Comparison of ENCODE assay signal across 8 mouse cellular contexts in genomic region chr10:127165654-127166403, GRCm38 (mm10). TPM values are rescaled to one million over a fixed set of nuclear protein-coding genes. Genes with fewer than 3 reads are reported as not detected.
DNase-seq lines count a peak whose midpoint lies in the region; ATAC-seq and TF ChIP-seq lines count a peak whose summit lies in the region.

No protein-coding gene starts in this region.

- H3K9ac ChIP-seq in ES-E14 (ENCODE audit: insufficient read depth, low read depth, low read length, poor library complexity, severe bottlenecking), result peak overlapping the region; percentile 77
- peak overlapping the region; percentile 43; the same call in 1 of the 2 replicates for H3K9ac ChIP-seq in heart, postnatal 0 days (replicated peaks; ENCODE audit: low read depth, low read length)

- in situ Hi-C loops in ES-E14 (cut with MboI; ENCODE audit: low sequenced_read_pairs in 2 of 2, unreplicated experiment in 2 of 2), result no loop called here

- H3K27me3 ChIP-seq in heart, postnatal 0 days (ENCODE audit: control insufficient read depth, insufficient read depth, low read length), result peaks cover 78% of the 10 kb centered on the region

- no peak overlapping the region for H3K27ac ChIP-seq in ES-E14 (ENCODE audit: insufficient read depth, low read depth, low read length, poor library complexity, severe bottlenecking)
- H3K27ac ChIP-seq in heart, postnatal 0 days (ENCODE audit: low read depth), result no peak overlapping the region

- no peaks in the 10 kb centered on the region for H3K9me3 ChIP-seq in ES-E14 (ENCODE audit: control insufficient read depth, insufficient read depth, low read depth, low read length)
- no peaks in the 10 kb centered on the region for H3K9me3 ChIP-seq in heart, postnatal 0 days (replicated peaks; ENCODE audit: control insufficient read depth, low read length)

- ATAC-seq in heart, postnatal 0 days (ENCODE audit: insufficient read depth, low read depth), result peak; percentile 24; the same call in 1 of the 2 replicates
- ATAC-seq in monocyte, adult 5-6 weeks (replicated peaks; ENCODE audit: insufficient number of reproducible peaks, low FRiP score, low TSS enrichment, poor library complexity, severe bottlenecking), result 0 out of 2 replicates have a peak, but pooled peaks have one; percentile 11

- TF ChIP-seq CTCF in heart, postnatal 0 days (IDR thresholded peaks at IDR 0.05; ENCODE audit: low read depth), result no peak

- DNase-seq in adrenal gland, adult 2 months, result peak; percentile 72
- DNase-seq in adrenal gland, postnatal 4 days (ENCODE audit: low spot score in 2 of 2), result no peak
- DNase-seq in ES-E14 (ENCODE audit: low read depth, low spot score) (no peak), liver (peak; percentile 62)
- DNase-seq in cerebellum, postnatal 25 days, result peak; percentile 74 to 84
- DNase-seq in heart, postnatal 0 days (ENCODE audit: low spot score), result no peak
- peak; percentile 71 for DNase-seq in testis, postnatal 10 days (ENCODE audit: low spot score)

- H3K36me3 ChIP-seq in ES-E14 (ENCODE audit: control insufficient read depth, insufficient read depth, low read length, poor library complexity, severe bottlenecking), result no peaks in the 10 kb centered on the region
- no peaks in the 10 kb centered on the region for H3K36me3 ChIP-seq in heart, postnatal 0 days (replicated peaks; ENCODE audit: control insufficient read depth, insufficient read depth, low read length)

- peak overlapping the region; percentile 92 for H3K4me2 ChIP-seq in heart, postnatal 0 days (ENCODE audit: low read depth, low read length)

- no peak for TF ChIP-seq EP300 in heart, postnatal 0 days (IDR thresholded peaks at IDR 0.05; ENCODE audit: low read depth)

- WGBS in heart, postnatal 0 days, result under 1% methylated on average over 53 of the region's 56 CpGs

- H3K4me3 ChIP-seq in ES-E14 (ENCODE audit: insufficient read depth in 1 of 2, low read depth in 1 of 2, low read length in 2 of 2, poor library complexity in 1 of 2, severe bottlenecking in 1 of 2), result peak overlapping the region; percentile 74
- peak overlapping the region; percentile 50 for H3K4me3 ChIP-seq in heart, postnatal 0 days (ENCODE audit: low read depth, low read length)

- H3K4me1 ChIP-seq in ES-E14 (ENCODE audit: control insufficient read depth in 2 of 2, insufficient read depth in 2 of 2, low read length in 2 of 2, poor library complexity in 1 of 2), result peaks cover 2 to 8% of the 10 kb centered on the region in 2 experiments; a peak in 2 of 4 replicates
- H3K4me1 ChIP-seq in heart, postnatal 0 days (ENCODE audit: control insufficient read depth, insufficient read depth), result peaks cover 6% of the 10 kb centered on the region

TF ChIP-seq in ES-E14, 5 proteins besides CTCF, POLR2A, EP300 and RAD21:
- TF ChIP-seq HCFC1 (IDR thresholded peaks at IDR 0.05; ENCODE audit: borderline replicate concordance, insufficient read depth, low read length), result no peak

RNA-seq across cellular contexts. Expression of gene B4galnt1, which starts 0.8 kb away (rescaled TPM):
- total RNA-seq in adrenal gland, adult 2 months (2021), result 10 to 100 TPM in 1 of 2 experiments, 1 to 10 TPM in 1; 8.3 to 11.6 TPM
- polyA plus RNA-seq in adrenal gland, adult 2 months (2012; rRNA removed), result 17.8 and 19.1 TPM in 2 replicates
- total RNA-seq in adrenal gland, postnatal 4 days (2021), result 10 to 100 TPM; 10.6 to 11.7 TPM
- 4.5 and 8.6 TPM in 2 replicates for total RNA-seq in ES-E14 (2012; rRNA removed)
- 2.3 and 7.7 TPM in 2 replicates for total RNA-seq in heart, postnatal 0 days (2014; rRNA removed; ENCODE audit: low replicate concordance)
- 0.72 and 0.82 TPM in 2 replicates for polyA plus RNA-seq in heart, postnatal 0 days (2015; fragmentation: Nextera tagmentation; extraction: Ambion mirVana)
- 166 to 275 TPM (median 211 TPM) in 3 replicates for total RNA-seq in monocyte, adult 5-6 weeks (2017)

RNA-seq across cellular contexts. Expression of gene Slc26a10, which starts 14.6 kb away (rescaled TPM):
- total RNA-seq in adrenal gland, adult 2 months (2021), result under 1 TPM; 0.35 to 0.58 TPM
- 1.1 and 2.4 TPM in 2 replicates for polyA plus RNA-seq in adrenal gland, adult 2 months (2012; rRNA removed)
- total RNA-seq in adrenal gland, postnatal 4 days (2021), result 1 to 10 TPM; 1.6 to 3.0 TPM
- total RNA-seq in ES-E14 (2012; rRNA removed), result 7.4 and 12.2 TPM in 2 replicates
- 51.0 and 61.2 TPM in 2 replicates for total RNA-seq in heart, postnatal 0 days (2014; rRNA removed; ENCODE audit: low replicate concordance)
- 22.8 and 23.3 TPM in 2 replicates for polyA plus RNA-seq in heart, postnatal 0 days (2015; fragmentation: Nextera tagmentation; extraction: Ambion mirVana)
- total RNA-seq in monocyte, adult 5-6 weeks (2017), result 3.2 to 4.2 TPM (median 3.5 TPM) in 3 replicates

RNA-seq across cellular contexts. Expression of gene Arhgef25, which starts 24.1 kb away (rescaled TPM):
- 10 to 100 TPM; 16.0 to 25.8 TPM for total RNA-seq in adrenal gland, adult 2 months (2021)
- polyA plus RNA-seq in adrenal gland, adult 2 months (2012; rRNA removed), result 41.3 and 44.9 TPM in 2 replicates
- total RNA-seq in adrenal gland, postnatal 4 days (2021), result 10 to 100 TPM; 34.7 to 45.3 TPM
- 39.2 and 87.7 TPM in 2 replicates for total RNA-seq in ES-E14 (2012; rRNA removed)
- 20.8 and 44.2 TPM in 2 replicates for total RNA-seq in heart, postnatal 0 days (2014; rRNA removed; ENCODE audit: low replicate concordance)
- polyA plus RNA-seq in heart, postnatal 0 days (2015; fragmentation: Nextera tagmentation; extraction: Ambion mirVana), result 10.0 and 13.8 TPM in 2 replicates
- total RNA-seq in monocyte, adult 5-6 weeks (2017), result 1.9 TPM in 1 of 3 replicates, not detected in the others

RNA-seq across cellular contexts. Expression of gene Dtx3, which starts 29.7 kb away (rescaled TPM):
- 10 to 100 TPM; 53.6 to 75.7 TPM for total RNA-seq in adrenal gland, adult 2 months (2021)
- polyA plus RNA-seq in adrenal gland, adult 2 months (2012; rRNA removed), result 203 and 219 TPM in 2 replicates
- 100 to 1,000 TPM; 111 to 126 TPM for total RNA-seq in adrenal gland, postnatal 4 days (2021)
- 29.5 and 75.5 TPM in 2 replicates for total RNA-seq in ES-E14 (2012; rRNA removed)
- 44.4 and 64.1 TPM in 2 replicates for total RNA-seq in heart, postnatal 0 days (2014; rRNA removed; ENCODE audit: low replicate concordance)
- 28.8 and 30.0 TPM in 2 replicates for polyA plus RNA-seq in heart, postnatal 0 days (2015; fragmentation: Nextera tagmentation; extraction: Ambion mirVana)
- total RNA-seq in monocyte, adult 5-6 weeks (2017), result 3.8 to 17.3 TPM (median 8.8 TPM) in 3 replicates

RNA-seq across cellular contexts. Expression of gene Os9, which starts 44.9 kb away (rescaled TPM):
- total RNA-seq in adrenal gland, adult 2 months (2021), result 100 to 1,000 TPM; 127 to 147 TPM
- polyA plus RNA-seq in adrenal gland, adult 2 months (2012; rRNA removed), result 82.2 and 108 TPM in 2 replicates
- 100 to 1,000 TPM; 109 to 112 TPM for total RNA-seq in adrenal gland, postnatal 4 days (2021)
- 29.4 and 48.6 TPM in 2 replicates for total RNA-seq in ES-E14 (2012; rRNA removed)
- total RNA-seq in heart, postnatal 0 days (2014; rRNA removed; ENCODE audit: low replicate concordance), result 39.8 and 45.2 TPM in 2 replicates
- polyA plus RNA-seq in heart, postnatal 0 days (2015; fragmentation: Nextera tagmentation; extraction: Ambion mirVana), result 36.0 and 40.0 TPM in 2 replicates
- 253 to 285 TPM (median 262 TPM) in 3 replicates for total RNA-seq in monocyte, adult 5-6 weeks (2017)

Comparison
In these comparisons a context has a peak if more than half of its experiments do, and no peak if none do; other contexts are left out.
1. DNase-seq: peak in adrenal gland, adult 2 months (single experiment), cerebellum, postnatal 25 days (2 of 2), liver (single experiment) and testis, postnatal 10 days (single experiment); none in adrenal gland, postnatal 4 days (0 of 2), ES-E14 (single experiment) and heart, postnatal 0 days (single experiment).
2. RNA of gene B4galnt1, which starts 0.8 kb away (total RNA-seq): 166 to 275 TPM in monocyte, adult 5-6 weeks; 10.6 to 11.7 TPM in adrenal gland, postnatal 4 days, 8.3 to 11.6 TPM in adrenal gland, adult 2 months, 4.5 to 8.6 TPM in ES-E14 and 2.3 to 7.7 TPM in heart, postnatal 0 days; every median in the first group is over 10 times any median in the second.